Mouse (Mus musculus) cerebellum, postnatal 10 days (tissue): ENCODE results near the gene Rbfox1.

ENCODE experiments used
- DNase-seq, 2 experiments: peaks; one replicate each; pipeline ENCODE4 v3.0.0; 2021; ENCODE audit warnings: mixed read lengths in 2 of 2

Gene Rbfox1

DNA sequence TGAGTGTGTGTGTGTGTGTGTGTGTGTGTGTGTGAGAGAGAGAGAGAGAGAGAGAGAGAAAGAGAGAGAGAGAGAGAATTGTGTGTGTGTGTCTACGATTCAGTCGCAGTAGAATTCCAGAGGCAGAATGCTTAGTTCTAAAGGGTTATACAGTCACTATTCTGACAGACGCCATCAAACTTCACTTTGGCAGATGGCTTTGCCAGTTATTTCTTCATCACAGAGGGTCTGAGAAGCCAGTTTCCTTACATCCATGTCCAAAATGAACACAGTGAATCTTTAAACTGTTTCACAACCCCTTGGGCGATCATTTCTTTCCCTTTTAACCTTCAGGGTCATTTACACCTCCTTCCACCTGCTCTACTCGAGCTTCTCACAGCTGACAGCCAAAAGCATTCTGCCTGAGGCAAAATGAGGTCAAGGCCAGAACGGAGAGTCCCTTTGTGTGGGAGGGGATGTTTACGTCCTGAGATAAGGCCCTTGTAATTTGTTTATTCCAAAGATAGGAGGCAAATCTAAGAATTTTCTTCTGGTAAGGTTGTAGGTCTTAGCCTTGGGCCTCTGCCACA, 1209.1 kb downstream of the Rbfox1 start:
- no peak for DNase-seq

DNA sequence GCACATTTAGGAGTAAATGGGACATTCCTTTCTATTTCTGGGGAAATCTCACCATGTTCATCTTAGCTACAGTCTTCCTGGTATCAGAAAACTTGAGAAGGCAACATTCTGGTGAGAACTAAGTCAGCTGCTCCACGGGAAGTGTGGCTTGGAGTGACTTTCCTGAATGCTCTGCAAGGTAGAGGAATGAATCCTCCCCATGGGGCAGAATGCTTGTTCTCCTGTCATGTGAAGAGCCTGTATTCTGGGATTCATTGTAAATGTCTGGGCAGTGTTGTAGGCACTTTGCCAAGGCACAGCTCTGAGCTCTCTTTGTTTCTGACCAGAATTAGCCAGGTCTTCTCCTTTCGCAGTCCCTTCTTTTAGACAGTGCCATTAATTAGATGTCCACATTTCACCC, 1211.9 kb downstream of the Rbfox1 start:
- DNase-seq: peak; percentile 40 to 46

DNA sequence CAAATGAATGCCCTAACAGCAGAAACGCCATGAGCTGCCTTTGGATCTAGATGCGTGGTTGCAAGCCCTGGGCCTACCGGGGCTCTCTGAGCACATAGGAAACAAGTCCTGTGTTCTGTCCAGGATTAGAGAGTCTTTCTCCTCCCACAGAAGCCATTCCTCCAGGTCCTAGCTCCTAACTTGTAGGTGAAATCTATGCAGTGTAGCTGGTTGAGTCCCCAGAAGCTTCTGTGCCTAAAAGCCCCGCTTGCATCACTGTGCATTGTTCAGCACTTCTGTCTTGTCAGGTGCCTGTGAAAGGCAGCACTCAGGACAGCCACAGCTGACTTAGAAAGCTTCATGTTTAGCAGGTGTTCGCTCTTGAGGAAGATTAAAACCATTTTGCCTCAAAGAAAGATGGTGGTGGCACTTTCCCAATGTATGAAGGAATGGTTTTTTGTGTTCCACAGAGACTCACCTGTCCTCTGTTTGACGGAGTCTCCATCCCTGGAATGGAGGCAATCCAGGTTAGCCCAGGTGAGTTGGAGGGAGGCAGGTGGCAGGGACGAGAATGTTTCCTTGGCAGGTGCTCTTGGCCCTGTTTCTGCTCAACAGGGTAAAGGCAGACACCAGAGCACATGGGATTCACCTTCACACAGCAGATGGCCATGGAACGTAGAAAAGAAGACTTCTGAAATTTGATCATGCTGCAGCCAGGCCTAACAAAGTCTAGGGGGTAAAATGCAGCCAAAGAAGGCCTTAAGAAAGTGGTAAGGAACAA, 1213.0 kb downstream of the Rbfox1 start:
- peak; percentile 62 to 63 for DNase-seq

DNA sequence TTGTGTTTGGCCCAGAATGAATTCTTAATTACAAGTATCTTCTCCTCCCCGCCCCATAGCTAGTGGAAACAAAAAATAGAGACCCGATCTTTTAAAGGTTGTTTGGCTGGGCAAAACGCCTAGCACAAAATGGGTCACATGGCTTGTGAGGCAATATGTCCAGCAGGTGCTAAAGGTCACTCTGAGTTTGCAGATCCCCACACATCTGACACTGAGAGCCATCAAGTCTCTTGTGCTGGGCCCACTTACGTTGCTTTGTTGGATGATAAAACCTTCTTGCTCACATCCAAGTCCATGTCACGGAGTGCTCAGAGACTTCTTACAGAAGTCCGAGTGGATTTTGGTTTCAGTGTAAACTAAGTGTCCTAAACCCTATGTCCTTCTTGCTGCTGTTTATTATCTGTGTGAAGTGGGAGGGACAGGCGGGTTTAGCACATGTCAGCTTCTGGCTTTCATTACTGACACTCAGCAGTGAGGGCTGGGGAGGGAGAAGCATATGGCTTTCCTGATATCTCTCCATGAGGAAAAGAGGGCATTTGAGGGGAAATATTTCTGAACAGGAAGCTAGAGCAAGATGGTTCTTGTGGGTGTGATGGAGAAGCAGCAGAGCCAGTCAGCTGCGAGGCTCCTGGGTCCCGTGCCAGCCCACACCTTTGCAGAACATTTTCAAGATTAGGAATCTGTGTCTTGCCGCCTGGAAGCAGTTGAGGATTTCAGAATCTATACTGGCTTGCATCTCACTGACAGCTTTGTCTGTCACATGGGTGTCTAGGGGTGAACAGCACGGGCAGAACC, 1214.5 kb downstream of the Rbfox1 start:
- peak; percentile 91 for DNase-seq

DNA sequence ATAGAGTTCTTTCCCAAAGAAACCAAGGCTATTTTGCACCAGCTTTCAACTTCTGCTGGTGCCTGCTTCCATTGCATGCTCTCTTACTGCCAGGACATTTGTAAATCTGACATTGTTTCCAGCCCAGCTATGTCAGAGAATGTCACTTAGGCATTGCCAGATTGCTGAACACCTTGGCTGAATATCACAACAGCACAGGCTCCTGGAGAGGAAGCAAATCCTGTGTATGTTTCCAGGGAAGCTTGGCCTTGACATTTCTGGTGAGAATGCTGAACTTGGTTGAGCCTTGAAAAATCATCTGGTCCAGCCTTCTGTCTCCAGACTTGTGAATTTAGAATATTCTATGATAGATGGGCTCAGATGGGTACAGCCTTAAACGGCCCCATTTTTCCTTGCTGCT, 1217.3 kb downstream of the Rbfox1 start:
- DNase-seq: peak; percentile 60 to 65

DNA sequence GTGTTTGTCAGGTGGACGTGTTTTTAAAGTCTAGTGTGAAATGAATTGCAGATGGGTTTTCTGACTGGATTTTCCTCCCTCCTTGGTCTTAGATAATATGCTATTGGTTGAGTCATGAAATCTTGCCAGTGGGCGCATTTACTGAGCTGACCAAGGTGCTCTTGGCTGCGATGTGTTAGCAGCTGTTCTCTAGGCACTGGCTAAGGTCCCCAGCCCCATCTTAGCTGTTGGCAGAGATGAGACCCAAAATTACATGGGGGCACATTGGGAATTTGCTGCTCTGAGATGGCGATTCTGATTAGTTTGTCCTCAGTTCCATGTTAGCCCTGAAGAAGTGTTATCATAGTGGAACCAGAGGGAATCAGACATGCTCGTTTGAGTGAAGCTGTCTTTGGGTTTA, 1218.1 kb downstream of the Rbfox1 start:
- peak; percentile 66 to 74 for DNase-seq

DNA sequence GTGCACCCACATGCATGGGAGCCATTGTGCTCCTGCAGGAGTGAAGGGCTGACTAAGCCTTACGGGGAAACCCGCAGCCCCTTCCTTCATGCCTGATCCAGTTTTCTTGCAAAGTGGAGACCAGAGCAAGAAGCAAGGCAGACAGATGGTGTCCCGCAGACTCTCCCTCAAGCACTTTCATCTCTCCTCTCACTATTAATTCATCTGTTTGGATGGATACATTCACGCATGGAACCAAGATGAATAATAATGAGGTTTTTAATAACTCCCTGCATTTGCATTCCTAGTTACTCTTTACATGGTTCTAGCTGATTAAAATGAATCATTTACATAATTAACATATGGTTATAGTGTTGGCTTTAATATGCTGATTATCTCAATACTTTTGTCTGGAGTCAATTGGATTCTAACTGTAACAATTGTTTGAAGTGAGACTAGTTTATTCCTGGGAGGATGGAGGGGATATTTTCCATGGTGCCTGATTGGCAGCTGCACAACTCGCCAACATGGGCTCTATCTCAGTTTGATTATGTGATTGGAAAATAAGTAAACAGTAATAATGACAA, 1221.4 kb downstream of the Rbfox1 start:
- peak in 1 of 2 experiments; percentile 37 for DNase-seq

DNA sequence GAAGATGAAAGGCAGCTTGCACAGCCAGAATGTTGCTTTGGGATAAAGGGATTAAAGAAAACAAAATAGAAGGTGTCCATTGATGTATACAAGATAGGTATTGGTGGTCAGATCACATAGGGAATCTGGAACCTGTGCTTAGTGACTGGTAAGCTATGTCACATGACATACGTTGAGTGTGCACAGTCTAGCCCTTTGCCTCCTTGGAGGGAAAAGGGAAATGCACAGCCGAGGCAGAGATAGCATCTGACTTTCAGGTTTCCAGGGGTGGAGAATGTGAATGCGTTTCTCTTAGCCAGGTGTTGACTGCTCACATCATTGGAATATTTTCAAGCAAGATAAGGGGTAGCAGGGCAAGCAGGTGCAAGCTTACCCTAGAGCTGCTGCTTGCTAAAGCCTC, 1230.8 kb downstream of the Rbfox1 start:
- DNase-seq: no peak

DNA sequence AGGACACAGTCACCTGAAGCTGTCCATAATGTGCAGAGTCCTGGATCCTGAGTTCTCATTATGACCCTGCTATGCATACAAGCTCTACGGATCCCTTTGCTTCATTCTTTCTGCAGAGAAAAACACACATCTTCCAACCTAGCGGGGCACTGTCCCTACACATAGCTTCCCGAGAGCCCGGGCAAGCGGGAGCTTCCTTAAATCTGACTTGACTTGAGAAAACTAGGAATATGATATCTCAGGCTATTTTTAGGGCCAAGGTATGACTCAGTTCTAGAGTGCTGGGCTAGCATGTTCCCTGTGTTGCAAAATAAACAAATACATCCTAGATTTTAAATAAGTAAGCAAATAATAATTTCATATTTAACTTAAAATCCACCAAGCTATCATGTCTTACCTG, 1244.4 kb downstream of the Rbfox1 start:
- DNase-seq: no peak

DNA sequence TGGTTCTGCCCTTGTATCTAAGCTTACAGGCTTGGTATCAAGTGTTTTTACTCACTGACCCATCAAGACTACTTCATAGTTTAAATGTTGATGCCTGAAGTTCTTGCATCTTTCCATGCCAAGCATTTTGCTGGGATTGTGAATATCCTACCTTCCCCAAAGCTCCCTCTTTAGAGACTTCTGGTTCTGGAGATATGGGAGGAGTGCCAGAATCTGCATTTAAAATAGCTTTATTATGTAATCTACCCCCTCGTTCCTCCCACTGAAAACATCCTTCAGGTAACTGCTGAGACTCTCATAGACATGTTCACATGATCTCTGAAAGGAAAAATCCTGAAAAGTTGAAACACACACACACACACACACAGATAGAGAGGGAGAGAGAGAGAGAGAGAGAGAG, 1247.3 kb downstream of the Rbfox1 start:
- no peak for DNase-seq

DNA sequence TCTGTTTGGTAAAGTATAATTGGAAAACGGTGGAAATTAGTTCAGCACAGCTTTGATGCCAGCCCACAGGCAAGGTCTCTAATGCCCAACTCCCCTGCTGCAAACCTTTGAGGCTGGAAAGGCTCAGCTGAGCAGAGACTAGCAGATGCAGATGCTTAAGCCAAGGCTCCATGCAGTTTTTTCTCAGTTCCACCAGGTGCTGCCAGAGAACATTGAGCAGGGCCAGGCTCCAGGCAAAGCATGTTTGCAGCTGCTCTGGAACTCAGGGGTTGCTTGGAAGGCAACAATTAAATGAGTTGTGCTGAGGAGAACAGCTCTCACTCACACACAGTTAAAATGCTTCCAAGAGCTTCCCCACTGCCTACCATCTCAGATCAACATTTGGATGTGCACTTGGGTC, 1251.8 kb downstream of the Rbfox1 start:
- peak; percentile 40 to 54 for DNase-seq

DNA sequence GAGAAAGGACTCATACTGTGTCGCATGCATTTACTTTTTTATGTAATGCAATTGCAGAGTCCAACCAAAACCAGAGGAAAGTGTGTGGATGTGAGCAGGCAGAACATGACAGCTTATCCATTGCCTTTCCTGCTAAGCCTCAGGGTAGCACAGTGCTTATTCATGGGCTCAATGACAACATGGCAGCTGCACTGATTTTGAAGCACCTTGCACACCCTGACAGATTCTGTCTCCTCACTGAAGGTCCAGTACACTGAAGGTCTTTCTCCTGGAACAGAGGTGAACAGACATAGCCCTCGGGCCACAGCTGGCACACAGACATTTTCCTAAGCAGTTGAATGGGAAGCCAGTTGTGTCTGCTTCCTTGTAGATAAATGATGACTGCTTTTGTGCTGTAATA, 1254.3 kb downstream of the Rbfox1 start:
- DNase-seq: no peak

DNA sequence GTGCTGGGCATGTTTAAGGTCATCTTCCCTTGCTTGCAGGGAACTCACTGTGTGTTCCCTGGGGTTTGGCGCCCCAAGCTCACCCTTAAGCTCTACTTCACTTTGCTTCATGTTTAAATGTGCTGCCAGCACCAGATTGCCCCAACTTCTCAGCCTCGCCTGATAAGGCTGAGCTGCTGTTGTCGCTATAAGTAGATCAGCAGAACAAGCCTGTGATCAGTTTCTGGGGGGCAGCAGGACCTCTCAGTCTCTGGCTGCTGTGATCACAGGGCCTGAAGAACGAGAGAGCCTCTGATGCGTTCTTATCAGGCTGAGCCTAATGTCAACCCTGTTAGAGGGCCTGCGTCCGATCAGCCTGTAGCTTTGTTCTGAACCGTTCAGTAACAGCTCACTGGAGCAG, 1255.8 kb downstream of the Rbfox1 start:
- no peak for DNase-seq

DNA sequence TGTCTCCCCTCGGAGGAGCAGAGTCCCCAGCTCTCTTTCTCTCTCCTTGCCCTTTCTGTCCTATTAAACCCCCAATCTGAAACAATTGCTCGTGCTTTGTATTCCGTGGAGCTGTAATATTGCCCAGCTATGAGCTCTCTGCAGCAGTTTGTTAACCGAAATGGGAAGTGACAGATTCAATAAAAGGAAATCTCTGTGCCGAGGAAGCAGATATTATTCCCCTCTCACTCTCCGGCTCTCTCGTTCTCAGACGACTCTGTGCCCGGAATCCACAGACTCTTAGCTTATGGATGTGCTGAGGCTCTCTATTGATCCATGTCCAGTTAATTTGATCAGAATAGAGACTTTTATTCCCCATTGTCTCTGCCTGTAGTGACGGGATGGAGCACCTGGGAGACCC, 1260.3 kb downstream of the Rbfox1 start:
- no peak for DNase-seq

DNA sequence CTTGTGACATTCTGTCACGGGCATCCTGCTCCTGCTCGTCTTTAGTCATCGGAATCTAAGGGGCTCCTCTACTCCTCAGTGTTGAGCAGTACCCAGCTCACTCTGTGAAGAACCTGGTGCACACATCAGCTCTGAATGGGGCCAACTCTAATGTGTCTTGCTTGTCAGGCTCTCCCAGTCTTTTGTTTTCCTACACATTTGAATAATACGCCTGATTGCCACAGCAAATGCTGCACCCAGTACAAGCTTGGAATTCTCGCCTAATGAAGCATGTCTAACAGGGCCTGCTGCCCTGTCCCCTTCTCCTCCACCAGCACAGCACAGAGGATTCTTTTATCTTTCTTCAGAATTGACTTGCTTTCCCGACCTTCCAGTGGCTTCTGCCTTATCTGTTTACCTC, 1261.3 kb downstream of the Rbfox1 start:
- DNase-seq: peak; percentile 30

DNA sequence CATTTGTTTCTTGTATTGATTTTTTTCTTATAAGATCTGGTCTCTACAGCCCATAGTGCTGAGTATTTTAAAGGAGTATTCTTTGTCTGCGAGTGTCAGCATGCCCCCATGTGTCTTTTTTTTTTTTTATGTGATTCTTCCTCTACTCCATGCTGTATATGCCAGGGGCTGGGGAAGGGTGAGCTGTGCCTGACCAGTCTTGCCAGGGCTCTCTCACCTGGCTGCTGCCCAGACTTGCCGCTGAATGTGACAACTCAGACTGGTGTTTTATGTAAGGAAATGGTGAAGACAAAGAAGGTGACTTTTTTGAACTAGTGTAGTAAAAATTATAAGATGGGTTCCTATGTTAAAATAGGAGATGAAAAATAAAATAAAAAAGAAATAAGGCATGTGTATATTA, 1262.7 kb downstream of the Rbfox1 start:
- peak; percentile 62 to 74 for DNase-seq

DNA sequence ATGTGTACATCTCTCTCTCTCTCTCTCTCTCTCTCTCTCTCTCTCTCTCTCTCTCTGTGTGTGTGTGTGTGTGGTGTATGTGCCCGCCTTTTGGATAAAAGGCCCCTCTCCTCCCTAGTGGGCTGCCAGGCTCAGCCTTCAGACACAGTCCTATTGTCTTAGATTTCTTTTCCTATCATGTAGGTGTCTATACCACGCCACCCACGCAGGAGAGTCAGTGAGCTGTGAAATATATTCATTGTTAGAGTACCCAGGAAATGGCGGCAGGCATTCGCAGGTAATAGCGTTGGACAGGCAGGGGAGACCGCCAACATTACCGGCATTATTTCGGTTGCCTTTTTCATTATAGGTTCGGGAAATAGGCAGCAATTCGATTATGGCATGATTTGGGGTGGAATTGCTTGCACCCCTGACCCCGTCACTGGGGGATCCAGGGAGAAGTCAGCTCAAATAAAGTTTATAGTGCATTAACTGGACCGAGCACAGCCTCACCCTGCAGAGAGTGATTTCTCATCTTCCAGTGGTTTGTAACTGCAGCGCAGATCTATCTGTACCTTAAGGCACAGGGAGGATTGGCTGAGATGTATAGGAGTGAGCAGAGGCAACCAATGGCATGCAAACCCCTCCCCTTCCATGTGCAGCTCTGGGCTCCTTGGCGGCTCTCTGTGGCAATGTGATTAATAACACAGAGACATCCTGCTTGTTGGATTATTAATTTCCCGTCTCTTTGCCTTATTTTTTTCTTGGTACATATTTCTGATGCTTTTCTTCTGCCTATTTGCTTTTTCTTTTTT, 1264.1 kb downstream of the Rbfox1 start:
- no peak for DNase-seq

DNA sequence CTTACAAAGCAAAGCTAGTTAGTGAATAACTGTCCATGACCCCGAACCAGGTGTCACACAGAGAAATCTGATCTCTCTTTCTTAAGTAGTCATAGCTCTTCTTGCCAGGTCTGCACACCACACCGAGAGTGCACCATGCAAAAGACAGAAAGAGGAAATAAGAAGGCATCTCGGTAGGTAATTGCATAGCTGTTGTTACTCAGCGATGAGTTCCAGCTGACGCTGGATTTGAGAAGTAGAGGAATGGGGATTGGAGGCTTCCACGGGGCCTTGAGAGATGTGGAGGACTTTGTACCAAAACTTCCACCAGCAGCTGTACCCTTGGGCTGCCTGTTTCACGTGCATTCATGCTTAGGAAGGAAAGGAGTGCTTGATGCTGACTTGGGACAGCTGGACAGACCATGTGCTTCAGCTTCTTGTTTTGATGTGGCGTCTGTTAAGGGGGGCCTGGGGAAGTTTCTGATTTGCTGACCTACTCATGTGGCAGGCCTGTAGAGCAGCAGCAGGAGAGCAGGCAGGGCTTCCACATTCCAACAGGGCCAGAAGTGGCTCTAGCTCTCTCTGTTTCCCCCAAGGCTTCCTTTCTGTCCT, 1265.1 kb downstream of the Rbfox1 start:
- DNase-seq: peak; percentile 18 to 26

DNA sequence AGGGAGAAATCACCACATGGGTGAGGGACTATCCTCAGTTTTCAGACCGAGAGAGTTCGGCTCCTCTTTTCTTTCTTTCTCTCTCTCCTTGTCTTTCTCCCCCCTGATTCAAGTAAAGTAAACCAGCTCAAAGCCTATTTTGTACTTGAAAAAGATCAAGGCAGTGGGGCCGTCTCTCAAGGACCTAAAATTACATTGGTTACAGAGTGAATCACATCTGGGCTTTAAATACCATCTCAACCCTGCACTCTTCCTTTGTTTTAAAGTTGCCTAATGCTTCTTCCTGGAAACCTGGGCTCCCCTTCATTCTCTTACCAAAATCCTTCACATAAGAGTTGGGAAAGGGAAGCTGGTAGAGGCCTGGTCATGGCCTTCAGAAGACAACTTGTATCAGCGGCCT, 1267.2 kb downstream of the Rbfox1 start:
- DNase-seq: no peak

DNA sequence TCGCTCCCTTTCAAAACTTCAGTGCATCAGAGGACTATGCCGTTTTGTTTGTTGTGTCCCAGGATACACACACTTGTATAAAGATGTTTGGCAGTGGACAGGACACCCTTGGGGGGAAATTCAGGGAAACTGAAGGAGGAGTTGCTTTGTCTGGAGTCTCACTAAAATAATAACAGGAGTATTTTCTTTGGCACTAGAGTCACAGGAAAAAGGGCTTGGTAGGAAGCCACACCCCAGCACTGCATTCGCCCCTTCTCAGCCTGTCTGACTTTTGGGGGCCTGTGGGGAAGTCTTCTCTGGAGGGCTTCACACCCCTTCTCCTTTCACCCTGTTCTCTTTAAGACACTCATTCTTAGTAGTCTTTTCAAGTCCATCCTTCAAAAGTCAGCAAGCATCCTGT, 1269.5 kb downstream of the Rbfox1 start:
- DNase-seq: no peak

DNA sequence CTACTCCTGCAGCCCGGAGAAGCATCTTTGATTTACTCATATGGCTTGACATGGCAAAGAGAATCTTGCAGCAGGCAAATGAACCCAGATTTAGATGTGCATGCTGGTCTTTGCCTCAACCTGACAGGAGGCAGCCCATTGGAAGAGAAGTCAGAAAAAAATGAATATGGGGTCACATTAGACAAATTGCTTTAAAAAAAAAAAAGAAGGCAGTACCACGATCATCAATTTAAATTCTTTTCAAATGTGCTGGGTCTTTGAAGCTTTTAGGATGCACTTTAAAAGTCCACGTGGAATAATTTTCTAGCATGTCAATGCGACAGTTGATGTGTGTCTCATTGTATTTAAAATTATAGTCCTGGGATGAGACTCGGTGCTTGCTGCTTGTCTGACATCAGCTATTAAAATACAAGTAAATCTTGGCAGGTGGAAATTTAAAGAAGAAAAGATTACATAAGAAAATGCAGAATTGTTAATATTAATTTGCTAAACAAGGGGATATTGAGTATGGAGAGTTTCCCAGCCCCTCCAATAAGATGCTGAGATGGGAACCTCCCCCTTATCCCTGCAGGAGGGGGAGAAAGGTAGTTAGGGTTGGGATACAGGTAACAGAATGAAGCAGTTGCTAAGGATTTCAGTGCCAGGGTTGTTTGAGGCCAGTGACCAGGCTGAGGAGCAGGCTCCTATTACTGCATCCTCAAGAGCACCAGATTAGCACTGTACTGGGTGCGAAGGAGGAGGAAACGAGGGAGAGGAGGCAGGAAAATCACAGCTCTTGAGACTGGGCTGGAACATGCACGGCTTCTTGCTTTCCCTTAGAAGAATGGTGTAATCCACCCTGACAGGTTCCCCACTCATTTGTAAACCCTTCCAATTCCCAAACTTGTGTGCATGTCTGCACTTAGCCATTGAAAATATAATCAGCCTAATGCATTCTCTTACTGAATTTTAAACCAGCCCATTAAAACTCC, 1274.0 kb downstream of the Rbfox1 start:
- DNase-seq: no peak
